Mouse (Mus musculus): ENCODE data around the gene Nmur1. TPM values are rescaled to one million over a fixed set of nuclear protein-coding genes. Genes with fewer than 3 reads are reported as not detected.
A peak's percentile ranks its signal among the peaks of the same experiment; 100 is the strongest.

The Nmur1 gene
- total and polyA plus RNA-seq, 2 experiments from 2014 or later, result 0.33 TPM; not detected in 1

DNA sequence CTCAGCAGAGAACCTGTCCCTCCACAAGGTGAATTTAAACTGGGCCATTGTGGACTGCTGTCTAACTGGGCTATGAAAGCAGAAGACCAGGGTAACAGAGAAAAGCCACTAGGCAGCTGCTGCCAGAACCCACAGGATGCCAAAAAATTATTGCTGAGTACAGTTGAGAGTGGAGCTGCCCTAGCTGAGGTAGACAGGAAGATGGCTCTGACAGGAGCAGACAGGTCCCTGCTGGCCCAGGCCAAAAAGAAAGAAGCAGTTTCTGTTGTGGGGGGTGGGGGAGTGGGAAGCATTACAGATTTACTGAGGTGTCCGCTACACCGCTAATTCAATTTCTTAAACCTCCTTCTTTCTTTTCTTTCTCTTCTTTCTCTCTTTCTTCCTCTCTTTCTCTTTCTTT lies 16.6 kb downstream of the Nmur1 start:
- no peak overlapping the region for H3K27ac ChIP-seq (ENCODE audit: low read depth, low read length)
- no peaks in the 10 kb centered on the region for H3K4me1 ChIP-seq (ENCODE audit: insufficient read depth, low read length)
- no peak overlapping the region for H3K9ac ChIP-seq (replicated peaks; ENCODE audit: low read length, poor library complexity, severe bottlenecking)
- no peak for TF ChIP-seq CTCF (IDR thresholded peaks at IDR 0.05)
- no peaks in the 10 kb centered on the region for H3K36me3 ChIP-seq (ENCODE audit: insufficient read depth, low read length)
- no peak overlapping the region for H3K4me2 ChIP-seq (ENCODE audit: low read depth, low read length, poor library complexity, severe bottlenecking)
- H3K9me3 ChIP-seq (ENCODE audit: low read length), result no peaks in the 10 kb centered on the region
- DNase-seq (ENCODE audit: low spot score), result no peak
- no peak for ATAC-seq (ENCODE audit: low FRiP score)
- no peak overlapping the region for H3K4me3 ChIP-seq (ENCODE audit: low read depth, low read length)
- 88% methylated on average over 2 of the region's 2 CpGs for WGBS
- no peaks in the 10 kb centered on the region for H3K27me3 ChIP-seq (ENCODE audit: insufficient read depth, low read length)

DNA sequence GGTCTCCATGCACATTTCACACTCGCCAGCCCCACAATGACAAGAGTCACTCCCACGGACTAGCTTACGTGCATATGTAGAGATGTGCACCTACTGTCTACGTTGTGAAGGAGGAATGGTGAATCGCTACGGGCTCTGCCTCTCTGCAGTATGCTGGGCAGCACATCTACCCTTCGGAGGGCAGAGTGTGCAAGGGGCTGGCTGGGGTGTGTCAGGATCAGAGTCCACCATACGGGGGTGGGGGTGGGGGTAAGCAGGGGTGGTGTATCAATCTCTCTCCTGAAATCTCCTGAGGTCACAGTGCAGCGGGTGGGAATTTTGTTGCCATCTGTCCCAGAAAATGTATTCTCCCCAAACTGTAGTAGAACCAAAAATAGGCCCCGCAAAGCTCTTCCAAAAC lies 17.5 kb downstream of the Nmur1 start:
- Histone ChIP-seq H3K27ac (ENCODE audit: low read depth, low read length) (no peak overlapping the region), H3K27me3 (ENCODE audit: insufficient read depth, low read length) (no peaks in the 10 kb centered on the region), H3K9ac (replicated peaks; ENCODE audit: low read length, poor library complexity, severe bottlenecking) (no peak overlapping the region), H3K4me1 (ENCODE audit: insufficient read depth, low read length) (no peaks in the 10 kb centered on the region), H3K9me3 (ENCODE audit: low read length) (no peaks in the 10 kb centered on the region), H3K36me3 (ENCODE audit: insufficient read depth, low read length) (no peaks in the 10 kb centered on the region), H3K4me2 (ENCODE audit: low read depth, low read length, poor library complexity, severe bottlenecking) (no peak overlapping the region), H3K4me3 (ENCODE audit: low read depth, low read length) (no peak overlapping the region)
- DNase-seq (ENCODE audit: low spot score), result no peak
- ATAC-seq (ENCODE audit: low FRiP score), result no peak
- 74% methylated on average over 10 of the region's 10 CpGs for WGBS
- TF ChIP-seq CTCF (IDR thresholded peaks at IDR 0.05), result no peak

DNA sequence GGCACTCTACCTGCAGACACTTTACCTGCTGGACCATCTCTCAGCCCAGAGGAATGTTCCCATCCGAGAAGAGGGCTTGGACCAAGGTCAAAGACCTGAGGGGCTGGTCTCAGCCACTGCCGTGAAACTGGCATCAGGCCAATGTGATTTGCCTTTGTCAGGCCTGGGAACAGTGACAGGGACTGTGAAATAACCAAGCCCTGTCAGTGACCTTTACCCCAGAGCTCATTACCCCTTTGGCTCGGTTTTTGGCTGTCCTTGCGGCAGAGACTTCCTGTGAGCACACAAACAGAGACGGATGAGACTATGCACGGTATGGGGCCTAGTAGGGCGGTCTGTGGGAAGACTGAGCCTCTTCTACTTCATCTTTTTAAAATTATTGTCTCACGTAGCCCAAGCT lies 19.1 kb downstream of the Nmur1 start:
- 78% methylated on average over 8 of the region's 8 CpGs for WGBS
- Histone ChIP-seq H3K9ac (replicated peaks; ENCODE audit: low read length, poor library complexity, severe bottlenecking) (no peak overlapping the region), H3K36me3 (ENCODE audit: insufficient read depth, low read length) (no peaks in the 10 kb centered on the region), H3K27ac (ENCODE audit: low read depth, low read length) (no peak overlapping the region), H3K4me2 (ENCODE audit: low read depth, low read length, poor library complexity, severe bottlenecking) (no peak overlapping the region), H3K27me3 (ENCODE audit: insufficient read depth, low read length) (no peaks in the 10 kb centered on the region), H3K4me1 (ENCODE audit: insufficient read depth, low read length) (no peaks in the 10 kb centered on the region), H3K9me3 (ENCODE audit: low read length) (no peaks in the 10 kb centered on the region), H3K4me3 (ENCODE audit: low read depth, low read length) (no peak overlapping the region)
- no peak for TF ChIP-seq CTCF (IDR thresholded peaks at IDR 0.05)
- DNase-seq (ENCODE audit: low spot score), result no peak
- no peak for ATAC-seq (ENCODE audit: low FRiP score)

- Histone ChIP-seq H3K9ac (replicated peaks; ENCODE audit: low read length, poor library complexity, severe bottlenecking) (no peak overlapping the region), H3K36me3 (ENCODE audit: insufficient read depth, low read length) (no peaks in the 10 kb centered on the region), H3K27me3 (ENCODE audit: insufficient read depth, low read length) (no peaks in the 10 kb centered on the region), H3K27ac (ENCODE audit: low read depth, low read length) (no peak overlapping the region), H3K9me3 (ENCODE audit: low read length) (no peaks in the 10 kb centered on the region), H3K4me1 (ENCODE audit: insufficient read depth, low read length) (no peaks in the 10 kb centered on the region), H3K4me2 (ENCODE audit: low read depth, low read length, poor library complexity, severe bottlenecking) (no peak overlapping the region), H3K4me3 (ENCODE audit: low read depth, low read length) (no peak overlapping the region)
- ATAC-seq (ENCODE audit: low FRiP score), result no peak
- no peak for TF ChIP-seq CTCF (IDR thresholded peaks at IDR 0.05)
- no peak for DNase-seq (ENCODE audit: low spot score)
- 93% methylated on average over 4 of the region's 4 CpGs for WGBS
Measured at GRCm38 (mm10) chr1:86406313-86406712, 19.7 kb downstream of the Nmur1 start.

- H3K9ac ChIP-seq (replicated peaks; ENCODE audit: low read length, poor library complexity, severe bottlenecking), result no peak overlapping the region
- ATAC-seq (ENCODE audit: low FRiP score) (no peak), DNase-seq (ENCODE audit: low spot score) (no peak)
- no peaks in the 10 kb centered on the region for H3K27me3 ChIP-seq (ENCODE audit: insufficient read depth, low read length)
- no peaks in the 10 kb centered on the region for H3K4me1 ChIP-seq (ENCODE audit: insufficient read depth, low read length)
- H3K9me3 ChIP-seq (ENCODE audit: low read length), result no peaks in the 10 kb centered on the region
- no peak overlapping the region for H3K4me3 ChIP-seq (ENCODE audit: low read depth, low read length)
- no peak overlapping the region for H3K4me2 ChIP-seq (ENCODE audit: low read depth, low read length, poor library complexity, severe bottlenecking)
- H3K27ac ChIP-seq (ENCODE audit: low read depth, low read length), result no peak overlapping the region
- no peaks in the 10 kb centered on the region for H3K36me3 ChIP-seq (ENCODE audit: insufficient read depth, low read length)
- peak; percentile 59 for TF ChIP-seq CTCF (IDR thresholded peaks at IDR 0.05)
- 60% methylated on average over 5 of the region's 5 CpGs for WGBS
Measured at GRCm38 (mm10) chr1:86404834-86405233, 21.2 kb downstream of the Nmur1 start.

DNA sequence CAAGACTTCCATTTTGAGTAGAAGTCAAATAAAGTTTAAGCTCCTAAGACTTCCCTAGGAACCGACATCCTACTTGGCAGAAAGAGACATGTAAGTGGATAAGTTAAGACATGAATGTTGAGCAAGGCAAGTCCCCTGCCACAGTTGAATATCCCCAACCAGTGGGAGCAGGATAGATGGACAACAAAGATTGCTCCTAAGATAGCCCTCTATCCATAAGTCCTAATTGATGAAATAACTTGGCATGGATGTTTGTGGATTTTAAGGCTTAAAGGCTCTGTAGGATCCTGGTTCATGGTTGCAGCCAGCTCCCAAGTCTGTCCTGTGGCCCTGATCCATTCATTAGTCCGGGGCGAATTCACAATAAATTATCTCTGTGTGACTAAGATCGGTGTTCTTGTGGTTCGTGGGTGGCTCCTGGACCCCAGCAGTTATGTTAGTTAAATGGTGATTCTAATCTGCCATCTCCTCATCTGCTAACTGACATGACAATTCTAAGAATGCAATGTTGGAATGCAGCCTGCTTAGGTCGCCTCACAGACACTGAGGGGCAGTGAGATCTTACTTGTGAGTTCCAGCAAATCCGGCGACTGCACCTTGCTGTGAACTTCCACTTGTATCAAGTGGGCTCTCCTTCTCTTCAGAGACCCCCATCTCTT lies 25.8 kb downstream of the Nmur1 start:
- H3K27me3 ChIP-seq (ENCODE audit: insufficient read depth, low read length), result no peaks in the 10 kb centered on the region
- no peak overlapping the region for H3K9ac ChIP-seq (replicated peaks; ENCODE audit: low read length, poor library complexity, severe bottlenecking)
- H3K4me1 ChIP-seq (ENCODE audit: insufficient read depth, low read length), result no peaks in the 10 kb centered on the region
- ATAC-seq (ENCODE audit: low FRiP score) (no peak), DNase-seq (ENCODE audit: low spot score) (no peak)
- no peaks in the 10 kb centered on the region for H3K9me3 ChIP-seq (ENCODE audit: low read length)
- no peak overlapping the region for H3K4me2 ChIP-seq (ENCODE audit: low read depth, low read length, poor library complexity, severe bottlenecking)
- H3K27ac ChIP-seq (ENCODE audit: low read depth, low read length), result no peak overlapping the region
- WGBS, result 76% methylated on average over 8 of the region's 8 CpGs
- H3K4me3 ChIP-seq (ENCODE audit: low read depth, low read length), result no peak overlapping the region
- TF ChIP-seq CTCF (IDR thresholded peaks at IDR 0.05), result no peak
- H3K36me3 ChIP-seq (ENCODE audit: insufficient read depth, low read length), result no peaks in the 10 kb centered on the region
